Mouse (Mus musculus) forebrain, embryonic 14.5 days (tissue): Measurements from ENCODE around the gene Prrt1. TPM values are rescaled to one million over a fixed set of nuclear protein-coding genes. Genes with fewer than 3 reads are reported as not detected.

Experiments
- ATAC-seq: fragments of 200-750 bp; cut with Nextera tagmentation; 2 replicates; pipeline ENCODE4 v1.8.0; 2017; ENCODE audit warnings: mild to moderate bottlenecking, moderate library complexity
- DNase-seq: peaks from one replicate; pipeline ENCODE4 v3.0.0-alpha.2; 2015; ENCODE audit warnings: low spot score
- H3K27ac ChIP-seq: fragments of 300-500 bp; sonication (generic); 2 replicates; pipeline ENCODE4 v1.5.1; 2014; ENCODE audit warnings: low read depth, mild to moderate bottlenecking, control low read depth, low read length, moderate library complexity
- H3K27me3 ChIP-seq: fragments of 300-500 bp; sonication (generic); replicated peaks from 2 replicates; pipeline ENCODE4 v1.6.1; 2014; ENCODE audit warnings: low read length, control low read depth, mixed read lengths; ENCODE audit not compliant: control insufficient read depth, insufficient read depth
- H3K36me3 ChIP-seq: fragments of 300-500 bp; sonication (generic); 2 replicates; pipeline ENCODE4 v1.6.1; 2014; ENCODE audit warnings: low read length, control low read depth; ENCODE audit not compliant: control insufficient read depth, insufficient read depth
- H3K4me1 ChIP-seq: fragments of 300-500 bp; sonication (generic); 2 replicates; pipeline ENCODE4 v1.6.1; 2014; ENCODE audit warnings: antibody characterized with exemption, low read length, control low read depth; ENCODE audit not compliant: control insufficient read depth, insufficient read depth
- H3K4me2 ChIP-seq: fragments of 300-500 bp; sonication (generic); 2 replicates; pipeline ENCODE4 v1.6.1; 2014; ENCODE audit warnings: mild to moderate bottlenecking, control low read depth, low read length
- H3K4me3 ChIP-seq: fragments of 300-500 bp; sonication (generic); 2 replicates; pipeline ENCODE4 v1.5.1; 2014; ENCODE audit warnings: low read depth, low read length, control low read depth
- H3K9ac ChIP-seq: fragments of 300-500 bp; sonication (generic); 2 replicates; pipeline ENCODE4 v1.6.1; 2014; ENCODE audit warnings: mild to moderate bottlenecking, low read length, control low read depth, moderate library complexity
- H3K9me3 ChIP-seq: fragments of 300-500 bp; sonication (generic); replicated peaks from 2 replicates; pipeline ENCODE4 v1.6.1; 2016; ENCODE audit warnings: low read length, control low read depth, mixed read lengths; ENCODE audit not compliant: control insufficient read depth
- WGBS: fragments of 180-500 bp; shearing (Covaris S2); extraction: QIAGEN DNeasy Blood & Tissue Kit; methylation state at CpG from one replicate; pipeline ENCODE4 v1.1.7; 2014; 5-methylcytosine and 5-hydroxymethylcytosine counted together
- polyA plus RNA-seq: library from polyadenylated mRNA; unstranded; fragments of >200 nt; fragmentation: Nextera tagmentation; extraction: Ambion mirVana; gene quantifications from 2 replicates; pipeline ENCODE4 v1.2.1, GENCODE M21; 2014

Gene Prrt1
- polyA plus RNA-seq, 1 experiment from 2014 or later, result 5.0 TPM

GRCm38 (mm10) chr17:34663558-34663957 lies 34.2 kb downstream of the Prrt1 start:
- peaks cover 19% of the 10 kb centered on the region; the same call in 1 of the 2 replicates for H3K27me3 ChIP-seq
- no peak overlapping the region for H3K9ac ChIP-seq
- no peak overlapping the region for H3K4me2 ChIP-seq
- H3K4me1 ChIP-seq, result no peaks in the 10 kb centered on the region; the same call in 1 of the 2 replicates
- H3K4me3 ChIP-seq, result no peak overlapping the region
- no peaks in the 10 kb centered on the region for H3K9me3 ChIP-seq
- 32% methylated on average over 1 of the region's 1 CpGs for WGBS
- ATAC-seq (no peak), DNase-seq (no peak)
- H3K27ac ChIP-seq, result no peak overlapping the region
- no peaks in the 10 kb centered on the region for H3K36me3 ChIP-seq

GRCm38 (mm10) chr17:34664472-34664871 lies 35.1 kb downstream of the Prrt1 start:
- WGBS, result 81% methylated on average over 7 of the region's 7 CpGs
- Histone ChIP-seq H3K27ac (no peak overlapping the region), H3K4me3 (no peak overlapping the region), H3K27me3 (peaks cover 14% of the 10 kb centered on the region; the same call in 1 of the 2 replicates), H3K9ac (no peak overlapping the region), H3K9me3 (no peaks in the 10 kb centered on the region), H3K36me3 (no peaks in the 10 kb centered on the region), H3K4me1 (no peaks in the 10 kb centered on the region; the same call in 1 of the 2 replicates), H3K4me2 (no peak overlapping the region)
- DNase-seq, result no peak
- no peak for ATAC-seq

GRCm38 (mm10) chr17:34670235-34670634 lies 40.9 kb downstream of the Prrt1 start, which contains the start of gene Tnxb:
Gene Tnxb, plus strand, starts transcription at chr17:34670535.
- 67% methylated on average over 7 of the region's 7 CpGs for WGBS
- DNase-seq (no peak), ATAC-seq (no peak)
- H3K4me3 ChIP-seq, result peak within 1 kb of the TSS; percentile 28
- H3K27me3 ChIP-seq, result peaks cover 42% of the 10 kb centered on the region
- peak within 1 kb of the TSS; percentile 54 for H3K4me2 ChIP-seq
- no peaks in the 10 kb centered on the region for H3K36me3 ChIP-seq
- no peak within 1 kb of the TSS for H3K27ac ChIP-seq
- H3K4me1 ChIP-seq, result 0 out of 2 replicates have a peak, but pooled peaks cover 2% of the 10 kb centered on the region
- H3K9ac ChIP-seq, result peak within 1 kb of the TSS; percentile 45
- H3K9me3 ChIP-seq, result no peaks in the 10 kb centered on the region

DNA sequence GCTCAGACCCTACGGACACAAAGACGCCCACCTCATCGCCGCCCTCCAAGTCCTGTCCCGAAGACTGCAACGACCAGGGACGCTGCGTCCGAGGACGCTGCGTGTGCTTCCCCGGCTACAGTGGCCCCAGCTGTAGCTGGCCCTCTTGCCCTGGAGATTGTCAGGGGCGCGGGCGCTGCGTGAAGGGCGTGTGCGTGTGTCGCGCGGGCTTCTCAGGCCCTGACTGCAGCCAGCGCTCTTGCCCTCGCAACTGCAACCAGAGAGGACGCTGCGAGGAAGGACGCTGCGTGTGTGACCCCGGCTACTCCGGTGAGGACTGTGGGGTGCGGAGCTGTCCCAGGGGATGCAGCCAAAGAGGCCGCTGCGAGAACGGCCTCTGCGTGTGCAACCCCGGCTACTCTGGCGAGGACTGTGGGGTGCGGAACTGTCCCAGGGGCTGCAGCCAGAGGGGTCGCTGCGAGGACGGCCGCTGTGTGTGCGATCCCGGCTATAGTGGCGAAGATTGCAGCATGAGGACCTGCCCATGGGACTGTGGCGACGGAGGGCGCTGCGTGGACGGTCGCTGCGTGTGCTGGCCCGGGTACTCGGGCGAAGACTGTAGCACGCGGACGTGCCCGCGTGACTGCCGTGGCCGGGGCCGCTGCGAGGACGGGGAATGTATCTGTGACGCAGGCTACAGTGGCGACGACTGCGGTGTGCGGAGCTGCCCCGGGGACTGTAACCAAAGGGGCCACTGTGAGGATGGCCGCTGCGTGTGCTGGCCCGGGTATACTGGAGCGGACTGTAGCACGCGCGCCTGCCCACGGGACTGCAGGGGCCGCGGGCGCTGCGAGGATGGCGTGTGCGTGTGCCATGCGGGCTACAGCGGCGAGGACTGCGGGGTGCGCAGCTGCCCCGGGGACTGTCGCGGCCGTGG lies 42.1 kb downstream of the Prrt1 start:
- no peak overlapping the region for H3K27ac ChIP-seq
- no peaks in the 10 kb centered on the region for H3K36me3 ChIP-seq
- 0 out of 2 replicates have a peak, but pooled peaks cover 2% of the 10 kb centered on the region for H3K4me1 ChIP-seq
- H3K4me3 ChIP-seq, result peak overlapping the region; percentile 28
- peak overlapping the region; percentile 45 for H3K9ac ChIP-seq
- peak; percentile 42; the same call in 1 of the 2 replicates for ATAC-seq
- 12% methylated on average over 93 of the region's 93 CpGs for WGBS
- H3K9me3 ChIP-seq, result no peaks in the 10 kb centered on the region
- H3K4me2 ChIP-seq, result peak overlapping the region; percentile 54
- no peak for DNase-seq
- peaks cover 42% of the 10 kb centered on the region for H3K27me3 ChIP-seq

- ATAC-seq, result no peak
These were observed 43.0 kb downstream of the Prrt1 start for GRCm38 (mm10) chr17:34672246-34672792.

GRCm38 (mm10) chr17:34673139-34673538 lies 43.8 kb downstream of the Prrt1 start:
- Histone ChIP-seq H3K27me3 (peaks cover 42% of the 10 kb centered on the region), H3K4me3 (no peak overlapping the region), H3K4me1 (0 out of 2 replicates have a peak, but pooled peaks cover 2% of the 10 kb centered on the region), H3K4me2 (no peak overlapping the region), H3K9ac (no peak overlapping the region), H3K27ac (no peak overlapping the region), H3K9me3 (no peaks in the 10 kb centered on the region), H3K36me3 (no peaks in the 10 kb centered on the region)
- DNase-seq (no peak), ATAC-seq (no peak)
- 84% methylated on average over 7 of the region's 7 CpGs for WGBS

More at GRCm38 (mm10) chr17:34672246-34672792, 43.0 kb downstream of the Prrt1 start:
- Histone ChIP-seq H3K27ac (no peak overlapping the region), H3K9ac (peak overlapping the region; percentile 45), H3K4me3 (peak overlapping the region; percentile 28), H3K4me2 (peak overlapping the region; percentile 54), H3K36me3 (no peaks in the 10 kb centered on the region), H3K9me3 (no peaks in the 10 kb centered on the region), H3K4me1 (0 out of 2 replicates have a peak, but pooled peaks cover 2% of the 10 kb centered on the region), H3K27me3 (peaks cover 42% of the 10 kb centered on the region)
- no peak for DNase-seq
- WGBS, result 35% methylated on average over 49 of the region's 49 CpGs

GRCm38 (mm10) chr17:34674524-34675204 lies 45.3 kb downstream of the Prrt1 start:
- no peak for DNase-seq
- H3K4me2 ChIP-seq, result no peak overlapping the region
- no peak overlapping the region for H3K4me3 ChIP-seq
- 0 out of 2 replicates have a peak, but pooled peaks cover 2% of the 10 kb centered on the region for H3K4me1 ChIP-seq
- H3K9ac ChIP-seq, result no peak overlapping the region
- H3K36me3 ChIP-seq, result no peaks in the 10 kb centered on the region
- H3K27me3 ChIP-seq, result peaks cover 41% of the 10 kb centered on the region
- ATAC-seq, result no peak
- H3K27ac ChIP-seq, result no peak overlapping the region
- WGBS, result 75% methylated on average over 11 of the region's 11 CpGs
- no peaks in the 10 kb centered on the region for H3K9me3 ChIP-seq

DNA sequence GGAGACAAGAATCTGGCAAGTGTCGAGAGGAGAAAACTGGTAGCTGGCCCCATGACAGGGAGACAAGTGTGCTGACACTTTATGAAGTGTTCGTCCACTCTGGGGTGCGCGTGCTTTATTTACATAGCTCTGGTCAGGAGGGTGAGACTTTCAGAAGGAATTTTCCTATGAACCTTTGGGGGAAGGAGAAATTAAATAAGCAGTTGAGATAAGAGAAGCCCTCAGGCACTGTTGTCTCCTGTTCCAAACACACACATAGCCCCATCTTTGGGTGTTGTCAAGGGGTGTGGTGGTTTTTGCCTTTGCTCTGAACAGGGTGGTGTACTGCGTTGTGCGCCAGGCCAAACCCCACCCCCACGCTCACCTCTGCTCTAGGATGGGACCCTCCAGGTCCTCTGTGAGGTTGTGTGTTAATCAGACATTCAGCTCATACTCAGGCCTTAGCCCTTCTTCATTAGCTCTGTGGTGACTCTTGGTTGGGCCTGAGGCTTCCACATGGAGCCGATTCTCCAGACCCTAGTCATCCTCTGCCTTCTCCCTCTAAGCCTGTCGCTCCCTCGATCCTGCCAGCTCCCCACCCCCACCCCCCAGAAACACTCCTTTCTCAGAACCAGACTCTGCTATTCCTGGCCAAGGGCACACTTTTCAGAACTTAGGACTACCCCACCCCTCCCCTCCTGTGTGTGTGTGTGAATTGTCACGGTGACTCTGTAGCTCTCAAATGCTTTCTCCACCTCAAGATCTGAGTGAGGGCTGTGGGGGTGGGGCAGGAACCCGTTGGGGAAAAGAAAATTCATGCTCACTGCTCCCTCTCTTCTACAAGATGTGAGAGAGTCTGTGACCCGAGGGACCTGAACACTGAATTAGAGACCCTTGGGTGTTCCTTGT lies 46.1 kb downstream of the Prrt1 start:
- Histone ChIP-seq H3K9ac (no peak overlapping the region), H3K4me3 (no peak overlapping the region), H3K4me2 (no peak overlapping the region), H3K36me3 (no peaks in the 10 kb centered on the region), H3K9me3 (no peaks in the 10 kb centered on the region), H3K27me3 (peaks cover 33% of the 10 kb centered on the region), H3K27ac (no peak overlapping the region), H3K4me1 (0 out of 2 replicates have a peak, but pooled peaks cover 2% of the 10 kb centered on the region)
- ATAC-seq, result no peak
- 77% methylated on average over 13 of the region's 13 CpGs for WGBS
- DNase-seq, result no peak
